Mouse (Mus musculus): Measurements from ENCODE around the gene Dhrs7b.
A peak's percentile ranks its signal among the peaks of the same experiment; 100 is the strongest.

GRCm38 (mm10) chr11:60903661-60904061 is 73.2 kb downstream of the Dhrs7b start:
- TF ChIP-seq CTCF (IDR thresholded peaks at IDR 0.05; ENCODE audit: control insufficient read depth, insufficient read depth, insufficient replicate concordance, low read depth, low read length) (no peak), POLR2A (IDR thresholded peaks at IDR 0.05; ENCODE audit: control insufficient read depth, low read depth, low read length) (0 out of 2 replicates have a peak, but pooled peaks have one; percentile 7)
